Mouse (Mus musculus) heart, postnatal 0 days (tissue): Measurements from ENCODE around the gene Gm38394.

Experiments
- CTCF ChIP-seq: IDR thresholded peaks from 2 replicates; pipeline ENCODE4 v1.5.1; 2016; ENCODE audit warnings: antibody characterized with exemption, control low read depth, low read depth
- EP300 ChIP-seq: IDR thresholded peaks from 2 replicates; pipeline ENCODE4 v1.6.1; 2016; ENCODE audit warnings: antibody characterized with exemption, low read depth

DNA sequence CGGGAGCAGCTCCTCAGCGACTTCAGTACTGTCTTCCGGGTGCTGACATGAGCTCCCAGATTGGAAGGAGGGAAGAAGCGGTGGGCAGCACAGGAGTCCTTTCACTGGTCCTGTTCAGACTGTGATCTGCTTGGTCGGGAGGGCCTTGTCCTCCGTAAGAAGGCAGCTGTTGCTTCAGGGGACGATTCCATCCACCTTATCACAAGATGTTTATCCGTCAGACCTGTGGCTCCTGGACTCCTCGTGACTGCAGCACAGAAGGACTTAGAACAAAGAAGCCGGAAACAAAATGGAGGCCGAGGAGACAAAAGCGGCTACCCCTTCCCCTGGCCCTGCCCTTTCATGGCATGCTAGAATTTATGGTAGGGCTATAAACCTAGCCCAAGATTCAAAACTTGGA lies 9.1 kb upstream of the Gm38394 start:
- no peak for TF ChIP-seq EP300
- TF ChIP-seq CTCF: no peak
